Mouse (Mus musculus) testis, adult 2 months (tissue): ENCODE measurements at regions not wholly inside any gene's neighbourhood (a gene's known extent, or its start where the extent isn't known, plus 50 kb on each side); places are given as distances from the start of the nearest gene placed in this dataset.

Experiments used
- CTCF ChIP-seq: fragments of 200-500 bp; IDR thresholded peaks from 2 replicates; pipeline ENCODE4 v1.5.1; 2012; ENCODE audit warnings: low read depth, mild to moderate bottlenecking, inconsistent platforms, low read length, moderate library complexity; ENCODE audit not compliant: control insufficient read depth, insufficient read depth, insufficient replicate concordance
- POLR2A ChIP-seq: fragments of 200-500 bp; IDR thresholded peaks from 2 replicates; pipeline ENCODE4 v1.6.1; 2012; ENCODE audit warnings: low read depth, mild to moderate bottlenecking, inconsistent platforms, low read length, moderate library complexity; ENCODE audit not compliant: control insufficient read depth

GRCm38 (mm10) chr15:25230213-25230612 lies 183.4 kb downstream of the Basp1 start:
- TF ChIP-seq CTCF, result no peak
- TF ChIP-seq POLR2A, result no peak
